Mouse (Mus musculus) E14TG2a.4 (cell line): ENCODE data around the gene Gpr107.

Experiments
- CTCF ChIP-seq: conservative IDR thresholded peaks from 2 replicates; pipeline ENCODE4 v1.5.1; 2014; ENCODE audit warnings: low read length
- NANOG ChIP-seq: IDR thresholded peaks from 2 replicates; pipeline ENCODE4 v1.6.1; 2014; ENCODE audit warnings: borderline replicate concordance, low read length, mixed read lengths

- TF ChIP-seq CTCF (no peak), NANOG (no peak)
These were observed 33.9 kb upstream of the Gpr107 start for GRCm38 (mm10) chr2:31118211-31118610.
